Mouse (Mus musculus): ENCODE measurements around the gene Mpeg1. TPM values are rescaled to one million over a fixed set of nuclear protein-coding genes. Genes with fewer than 3 reads are reported as not detected.

Gene Mpeg1
- polyA plus RNA-seq, 1 experiment from 2014 or later, result 1.3 TPM

GRCm38 (mm10) chr19:12489675-12490570 is 29.3 kb downstream of the Mpeg1 start:
- Histone ChIP-seq H3K9ac (replicated peaks; ENCODE audit: low read depth, low read length) (no peak overlapping the region), H3K4me1 (ENCODE audit: control insufficient read depth, insufficient read depth, low read length) (peaks cover 17% of the 10 kb centered on the region; the same call in 1 of the 2 replicates), H3K4me2 (replicated peaks; ENCODE audit: low read depth, low read length) (no peak overlapping the region; the same call in 1 of the 2 replicates), H3K4me3 (ENCODE audit: low read depth, low read length) (no peak overlapping the region), H3K36me3 (ENCODE audit: control insufficient read depth, insufficient read depth, low read length) (peaks cover 28% of the 10 kb centered on the region), H3K27me3 (ENCODE audit: control insufficient read depth, insufficient read depth, low read length) (no peaks in the 10 kb centered on the region), H3K9me3 (ENCODE audit: control insufficient read depth, low read depth, low read length) (no peaks in the 10 kb centered on the region), H3K27ac (ENCODE audit: low read length) (peak overlapping the region; percentile 94; the same call in 1 of the 2 replicates)
- WGBS, result 77% methylated on average over 11 of the region's 11 CpGs
- ATAC-seq (ENCODE audit: insufficient number of reproducible peaks, insufficient read depth, low FRiP score, low read depth), result no peak

DNA sequence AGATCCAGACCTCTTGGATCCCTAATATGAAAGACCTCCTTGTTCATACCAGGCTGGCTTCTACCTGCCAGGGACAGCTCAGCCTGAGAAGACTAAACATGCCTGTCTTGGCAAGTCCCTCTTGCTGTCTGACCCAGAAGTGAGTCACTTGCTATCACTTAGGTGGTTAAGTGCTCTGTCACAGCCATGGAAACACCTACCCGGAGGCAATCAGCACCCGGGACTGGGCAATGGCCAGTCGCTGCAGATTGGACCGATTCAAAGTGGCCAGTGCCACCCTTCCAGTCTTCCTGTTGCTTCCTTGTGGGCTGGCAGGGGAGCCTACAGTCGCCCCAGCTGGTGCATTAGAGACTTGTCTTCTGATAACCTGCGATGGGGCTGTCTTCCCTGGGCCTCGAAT is 31.1 kb downstream of the Mpeg1 start:
- Histone ChIP-seq H3K4me3 (ENCODE audit: low read depth, low read length) (no peak overlapping the region), H3K4me1 (ENCODE audit: control insufficient read depth, insufficient read depth, low read length) (peaks cover 17% of the 10 kb centered on the region; the same call in 1 of the 2 replicates), H3K36me3 (ENCODE audit: control insufficient read depth, insufficient read depth, low read length) (peaks cover 16% of the 10 kb centered on the region), H3K4me2 (replicated peaks; ENCODE audit: low read depth, low read length) (no peak overlapping the region), H3K27ac (ENCODE audit: low read length) (no peak overlapping the region), H3K9ac (replicated peaks; ENCODE audit: low read depth, low read length) (no peak overlapping the region), H3K9me3 (ENCODE audit: control insufficient read depth, low read depth, low read length) (no peaks in the 10 kb centered on the region), H3K27me3 (ENCODE audit: control insufficient read depth, insufficient read depth, low read length) (no peaks in the 10 kb centered on the region)
- ATAC-seq (ENCODE audit: insufficient number of reproducible peaks, insufficient read depth, low FRiP score, low read depth), result no peak
- WGBS, result 92% methylated on average over 7 of the region's 7 CpGs

DNA sequence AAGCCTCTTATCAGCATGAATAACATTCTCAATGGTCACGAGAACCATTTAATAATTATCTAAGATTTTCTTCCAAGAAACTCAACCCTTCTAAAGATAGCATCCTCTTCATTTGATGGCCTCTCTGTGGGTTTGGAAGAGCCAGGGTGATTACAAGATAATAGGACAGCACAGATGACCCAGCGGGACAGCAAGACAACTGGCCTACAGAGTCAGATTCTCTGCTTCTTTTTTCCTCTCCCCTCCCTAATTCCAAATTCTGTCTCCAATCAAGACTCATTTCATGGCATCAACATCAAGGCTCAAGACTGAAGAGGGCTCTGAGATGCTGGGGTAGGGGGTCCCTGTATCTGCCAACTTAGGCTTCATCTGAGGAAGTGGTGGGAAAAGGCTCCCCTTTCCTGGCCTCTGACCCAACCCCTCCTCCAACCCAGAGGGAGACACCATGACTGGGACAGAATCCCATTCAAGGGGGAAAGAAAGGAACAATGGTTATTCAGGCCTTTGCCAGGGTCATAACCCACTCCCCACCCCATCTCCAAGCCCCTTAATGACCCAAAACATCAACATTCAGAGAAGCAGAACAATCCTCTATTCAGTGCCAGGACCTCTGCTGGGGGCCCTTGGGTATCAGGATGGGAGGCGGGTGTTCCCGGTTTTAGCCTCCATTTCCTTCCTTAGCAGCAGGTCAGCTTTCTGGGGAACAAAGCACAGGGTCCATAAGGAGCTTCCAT is 33.0 kb downstream of the Mpeg1 start:
- WGBS, result 70% methylated on average over 4 of the region's 4 CpGs
- H3K27me3 ChIP-seq (ENCODE audit: control insufficient read depth, insufficient read depth, low read length), result no peaks in the 10 kb centered on the region

GRCm38 (mm10) chr19:12494187-12494458 is 33.5 kb downstream of the Mpeg1 start:
- Histone ChIP-seq H3K27ac (ENCODE audit: low read length) (no peak overlapping the region), H3K9ac (replicated peaks; ENCODE audit: low read depth, low read length) (no peak overlapping the region), H3K9me3 (ENCODE audit: control insufficient read depth, low read depth, low read length) (no peaks in the 10 kb centered on the region), H3K36me3 (ENCODE audit: control insufficient read depth, insufficient read depth, low read length) (peaks cover 16% of the 10 kb centered on the region), H3K27me3 (ENCODE audit: control insufficient read depth, insufficient read depth, low read length) (no peaks in the 10 kb centered on the region), H3K4me3 (ENCODE audit: low read depth, low read length) (no peak overlapping the region), H3K4me2 (replicated peaks; ENCODE audit: low read depth, low read length) (no peak overlapping the region), H3K4me1 (ENCODE audit: control insufficient read depth, insufficient read depth, low read length) (0 out of 2 replicates have a peak, but pooled peaks cover 7% of the 10 kb centered on the region)
- WGBS, result 85% methylated on average over 4 of the region's 4 CpGs
- no peak for ATAC-seq (ENCODE audit: insufficient number of reproducible peaks, insufficient read depth, low FRiP score, low read depth)

More for the DNA sequence above, 33.0 kb downstream of the Mpeg1 start:
- H3K27ac ChIP-seq (ENCODE audit: low read length), result no peak overlapping the region
- H3K4me2 ChIP-seq (replicated peaks; ENCODE audit: low read depth, low read length), result no peak overlapping the region
- no peak overlapping the region for H3K4me3 ChIP-seq (ENCODE audit: low read depth, low read length)
- H3K9ac ChIP-seq (replicated peaks; ENCODE audit: low read depth, low read length), result no peak overlapping the region
- no peaks in the 10 kb centered on the region for H3K9me3 ChIP-seq (ENCODE audit: control insufficient read depth, low read depth, low read length)
- H3K36me3 ChIP-seq (ENCODE audit: control insufficient read depth, insufficient read depth, low read length), result peaks cover 16% of the 10 kb centered on the region
- ATAC-seq (ENCODE audit: insufficient number of reproducible peaks, insufficient read depth, low FRiP score, low read depth), result no peak
- 0 out of 2 replicates have a peak, but pooled peaks cover 11% of the 10 kb centered on the region for H3K4me1 ChIP-seq (ENCODE audit: control insufficient read depth, insufficient read depth, low read length)

DNA sequence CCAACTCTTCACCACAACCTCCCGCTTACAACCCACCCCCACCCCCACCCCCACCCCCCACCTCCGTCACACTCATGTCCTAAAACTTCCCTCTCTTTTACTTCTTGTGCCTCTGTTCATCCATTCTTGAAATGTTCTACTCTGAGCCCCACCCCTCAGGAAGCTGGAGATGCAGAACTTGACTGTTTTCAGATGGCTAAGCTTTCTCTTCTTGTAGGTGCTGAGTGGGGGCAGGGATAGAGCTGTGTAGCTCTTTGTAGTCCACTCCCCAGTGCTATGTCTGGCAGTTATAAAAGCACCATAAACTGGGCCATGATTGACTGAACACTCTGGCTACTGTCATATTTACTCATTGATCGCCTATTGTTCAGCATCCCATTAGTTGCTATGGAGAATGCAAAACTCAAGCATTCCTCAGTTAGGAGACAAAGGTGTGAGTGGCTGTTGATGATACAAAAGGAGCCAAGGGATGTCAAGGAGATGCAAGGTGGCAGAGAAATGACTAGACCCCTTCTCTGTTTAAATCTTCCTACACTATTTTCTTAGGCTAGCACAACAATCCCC is 34.5 kb downstream of the Mpeg1 start:
- peaks cover 13% of the 10 kb centered on the region for H3K36me3 ChIP-seq (ENCODE audit: control insufficient read depth, insufficient read depth, low read length)
- WGBS, result 73% methylated on average over 3 of the region's 3 CpGs
- ATAC-seq (ENCODE audit: insufficient number of reproducible peaks, insufficient read depth, low FRiP score, low read depth), result no peak
- H3K4me2 ChIP-seq (replicated peaks; ENCODE audit: low read depth, low read length), result no peak overlapping the region
- 0 out of 2 replicates have a peak, but pooled peaks cover 4% of the 10 kb centered on the region for H3K4me1 ChIP-seq (ENCODE audit: control insufficient read depth, insufficient read depth, low read length)
- no peaks in the 10 kb centered on the region for H3K27me3 ChIP-seq (ENCODE audit: control insufficient read depth, insufficient read depth, low read length)
- H3K9me3 ChIP-seq (ENCODE audit: control insufficient read depth, low read depth, low read length), result no peaks in the 10 kb centered on the region
- no peak overlapping the region for H3K4me3 ChIP-seq (ENCODE audit: low read depth, low read length)
- no peak overlapping the region for H3K27ac ChIP-seq (ENCODE audit: low read length)
- H3K9ac ChIP-seq (replicated peaks; ENCODE audit: low read depth, low read length), result no peak overlapping the region

GRCm38 (mm10) chr19:12496241-12496640 is 35.7 kb downstream of the Mpeg1 start:
- no peaks in the 10 kb centered on the region for H3K27me3 ChIP-seq (ENCODE audit: control insufficient read depth, insufficient read depth, low read length)
- H3K36me3 ChIP-seq (ENCODE audit: control insufficient read depth, insufficient read depth, low read length), result peaks cover 8% of the 10 kb centered on the region
- WGBS, result 79% methylated on average over 2 of the region's 2 CpGs
- 0 out of 2 replicates have a peak, but pooled peaks cover 4% of the 10 kb centered on the region for H3K4me1 ChIP-seq (ENCODE audit: control insufficient read depth, insufficient read depth, low read length)
- no peaks in the 10 kb centered on the region for H3K9me3 ChIP-seq (ENCODE audit: control insufficient read depth, low read depth, low read length)
- no peak overlapping the region for H3K27ac ChIP-seq (ENCODE audit: low read length)
- ATAC-seq (ENCODE audit: insufficient number of reproducible peaks, insufficient read depth, low FRiP score, low read depth), result no peak
- H3K9ac ChIP-seq (replicated peaks; ENCODE audit: low read depth, low read length), result no peak overlapping the region
- H3K4me3 ChIP-seq (ENCODE audit: low read depth, low read length), result no peak overlapping the region
- H3K4me2 ChIP-seq (replicated peaks; ENCODE audit: low read depth, low read length), result no peak overlapping the region

DNA sequence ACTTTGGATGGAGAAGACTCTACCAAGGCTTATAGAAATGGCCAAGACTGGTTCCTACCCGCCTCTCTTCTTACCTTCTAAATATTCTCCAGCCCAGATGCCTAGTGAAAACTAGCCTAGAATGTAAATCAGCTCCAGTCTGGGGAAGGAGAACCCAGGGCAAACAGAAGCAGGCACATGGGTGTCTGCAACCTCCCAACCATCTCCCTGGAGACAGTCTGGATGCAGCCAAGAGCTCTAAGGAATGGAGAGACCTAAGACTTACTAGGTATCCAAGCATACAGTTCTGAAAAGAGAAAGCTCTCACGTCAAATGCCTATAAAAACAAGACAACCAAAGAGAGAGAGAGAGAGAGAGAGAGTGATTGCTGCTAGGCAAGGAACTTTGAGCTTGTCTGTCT is 37.3 kb downstream of the Mpeg1 start:
- H3K27ac ChIP-seq (ENCODE audit: low read length), result no peak overlapping the region
- H3K36me3 ChIP-seq (ENCODE audit: control insufficient read depth, insufficient read depth, low read length), result no peaks in the 10 kb centered on the region
- no peaks in the 10 kb centered on the region for H3K9me3 ChIP-seq (ENCODE audit: control insufficient read depth, low read depth, low read length)
- 0 out of 2 replicates have a peak, but pooled peaks cover 4% of the 10 kb centered on the region for H3K4me1 ChIP-seq (ENCODE audit: control insufficient read depth, insufficient read depth, low read length)
- WGBS, result 89% methylated on average over 2 of the region's 2 CpGs
- no peak for ATAC-seq (ENCODE audit: insufficient number of reproducible peaks, insufficient read depth, low FRiP score, low read depth)
- no peak overlapping the region for H3K4me2 ChIP-seq (replicated peaks; ENCODE audit: low read depth, low read length)
- no peak overlapping the region for H3K4me3 ChIP-seq (ENCODE audit: low read depth, low read length)
- H3K27me3 ChIP-seq (ENCODE audit: control insufficient read depth, insufficient read depth, low read length), result no peaks in the 10 kb centered on the region
- no peak overlapping the region for H3K9ac ChIP-seq (replicated peaks; ENCODE audit: low read depth, low read length)

DNA sequence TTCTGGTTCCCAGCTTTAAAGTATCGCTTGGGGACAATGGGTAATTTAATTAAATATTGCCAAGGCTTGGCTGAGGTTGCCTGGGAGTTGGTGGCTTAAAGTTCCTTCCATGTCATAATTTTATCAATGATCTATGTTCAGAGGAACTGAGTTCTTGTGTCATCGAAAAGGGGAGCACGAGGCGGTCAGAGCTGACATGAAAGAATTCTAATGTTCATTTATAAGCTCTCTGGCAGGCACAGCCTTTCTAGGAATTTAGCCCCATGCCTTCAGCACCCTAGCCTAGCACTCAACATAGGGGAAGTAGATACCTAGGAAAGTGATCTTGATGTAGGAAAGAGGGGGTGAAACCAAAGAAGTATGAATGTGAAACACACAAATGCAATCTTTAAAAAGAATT is 37.7 kb downstream of the Mpeg1 start:
- Histone ChIP-seq H3K27ac (ENCODE audit: low read length) (no peak overlapping the region), H3K4me2 (replicated peaks; ENCODE audit: low read depth, low read length) (peak overlapping the region; percentile 81; the same call in 1 of the 2 replicates), H3K9me3 (ENCODE audit: control insufficient read depth, low read depth, low read length) (no peaks in the 10 kb centered on the region), H3K36me3 (ENCODE audit: control insufficient read depth, insufficient read depth, low read length) (no peaks in the 10 kb centered on the region), H3K9ac (replicated peaks; ENCODE audit: low read depth, low read length) (no peak overlapping the region), H3K4me3 (ENCODE audit: low read depth, low read length) (no peak overlapping the region), H3K27me3 (ENCODE audit: control insufficient read depth, insufficient read depth, low read length) (no peaks in the 10 kb centered on the region), H3K4me1 (ENCODE audit: control insufficient read depth, insufficient read depth, low read length) (0 out of 2 replicates have a peak, but pooled peaks cover 4% of the 10 kb centered on the region)
- no peak for ATAC-seq (ENCODE audit: insufficient number of reproducible peaks, insufficient read depth, low FRiP score, low read depth)
- 78% methylated on average over 4 of the region's 4 CpGs for WGBS

All from stomach, embryonic 14.5 days (tissue).